Mouse (Mus musculus) left cerebral cortex, postnatal 14 days (tissue): ENCODE data around the gene Pemt. TPM values are rescaled to one million over a fixed set of nuclear protein-coding genes. Genes with fewer than 3 reads are reported as not detected.

Experiments
- DNase-seq, 2 experiments: peaks; one replicate each; pipeline ENCODE4 v3.0.0; 2021 to 2022; ENCODE audit warnings: low spot score in 2 of 2, mixed read lengths in 1 of 2
- intact Hi-C: fragments of 180-260 bp; cut with DNase I; formaldehyde crosslinking; loops from one replicate; pipeline ENCODE4 v1.15.1; 2025
- total RNA-seq, 2 experiments: library from RNA; stranded (reverse); gene quantifications; 2 replicates each; pipeline ENCODE4 v1.2.3; 2021

Pemt gene
- total RNA-seq, 2 experiments from 2014 or later = 4.9 to 6.1 TPM

GRCm38 (mm10) chr11:60011516-60011915 is 34.8 kb downstream of the Pemt start:
- intact Hi-C loops = no loop called here
- DNase-seq = peak in 1 of 2 experiments; percentile 23

- no peak for DNase-seq
- intact Hi-C loops = no loop called here
These were observed 36.8 kb downstream of the Pemt start for GRCm38 (mm10) chr11:60009451-60009850.

DNA sequence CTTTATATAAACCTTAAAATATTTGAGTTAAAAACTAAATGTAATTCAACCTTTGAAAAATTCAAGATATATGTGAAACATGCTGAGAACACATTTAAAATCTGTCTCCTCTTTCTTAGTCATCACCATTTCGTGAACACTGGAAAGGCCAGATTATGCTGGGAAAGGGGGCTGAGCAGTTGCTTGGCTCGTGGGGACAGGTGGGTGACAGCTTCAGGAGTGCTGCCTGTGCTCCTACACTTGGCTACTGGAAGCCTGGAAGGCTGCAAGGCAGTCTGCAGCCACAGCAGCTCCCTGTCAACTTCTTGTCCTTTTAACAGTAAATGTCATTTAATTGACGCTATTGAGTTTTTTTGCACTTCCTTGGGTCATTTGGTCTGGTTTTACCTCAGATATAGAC is 40.4 kb downstream of the Pemt start:
- DNase-seq = no peak

GRCm38 (mm10) chr11:60004716-60005115 is 41.6 kb downstream of the Pemt start:
- no peak for DNase-seq
- intact Hi-C loops = no loop called here

More for the DNA sequence above, 40.4 kb downstream of the Pemt start:
- intact Hi-C loops = no loop called here

DNA sequence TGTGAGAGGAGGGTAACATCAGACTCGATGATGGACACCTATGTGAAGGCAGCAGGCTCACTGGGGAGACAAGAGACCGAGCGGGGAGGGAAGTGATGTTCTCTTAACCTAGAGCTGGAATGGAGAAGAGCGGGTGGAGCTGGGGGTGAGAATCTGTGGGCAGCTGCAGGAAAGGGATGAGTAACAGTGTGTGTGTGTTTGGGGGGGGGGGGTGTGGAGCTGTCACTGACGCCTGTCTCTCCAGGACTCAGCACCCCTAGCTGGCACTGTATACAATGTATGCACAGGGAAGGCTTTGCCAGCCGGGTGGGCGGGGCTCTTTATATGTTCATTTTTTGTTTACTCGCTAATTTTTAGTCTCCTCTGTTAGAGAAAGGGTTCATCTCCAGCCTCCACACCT is 42.5 kb downstream of the Pemt start:
- intact Hi-C loops = no loop called here
- peak; percentile 17 to 39 for DNase-seq

- intact Hi-C loops = no loop called here
These were observed 44.9 kb downstream of the Pemt start for GRCm38 (mm10) chr11:60001231-60001980.

GRCm38 (mm10) chr11:59994318-59994717 is 52.0 kb downstream of the Pemt start:
- no peak for DNase-seq
- intact Hi-C loops = no loop called here

More at GRCm38 (mm10) chr11:60001231-60001980, 44.9 kb downstream of the Pemt start:
- DNase-seq = no peak

DNA sequence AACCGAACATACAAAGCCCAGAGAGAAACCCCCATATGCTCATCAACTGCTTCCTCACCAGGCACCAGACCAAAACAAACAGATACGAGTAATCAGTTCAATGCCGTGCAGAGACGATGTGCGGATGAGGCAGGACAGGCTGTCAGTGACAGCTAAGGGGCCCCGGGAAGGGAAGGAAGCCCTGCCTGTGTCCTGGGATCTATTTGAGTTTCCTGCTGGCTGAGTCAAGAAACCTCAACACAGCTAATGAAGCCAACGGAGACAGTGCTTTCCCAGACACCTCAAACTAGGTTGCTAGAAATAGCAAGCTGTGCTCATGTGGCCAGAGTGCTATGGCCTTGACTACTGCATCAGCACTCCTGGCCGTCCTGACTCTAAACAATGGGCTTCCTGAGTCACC is 54.9 kb downstream of the Pemt start:
- DNase-seq = no peak
- intact Hi-C loops = no loop called here

DNA sequence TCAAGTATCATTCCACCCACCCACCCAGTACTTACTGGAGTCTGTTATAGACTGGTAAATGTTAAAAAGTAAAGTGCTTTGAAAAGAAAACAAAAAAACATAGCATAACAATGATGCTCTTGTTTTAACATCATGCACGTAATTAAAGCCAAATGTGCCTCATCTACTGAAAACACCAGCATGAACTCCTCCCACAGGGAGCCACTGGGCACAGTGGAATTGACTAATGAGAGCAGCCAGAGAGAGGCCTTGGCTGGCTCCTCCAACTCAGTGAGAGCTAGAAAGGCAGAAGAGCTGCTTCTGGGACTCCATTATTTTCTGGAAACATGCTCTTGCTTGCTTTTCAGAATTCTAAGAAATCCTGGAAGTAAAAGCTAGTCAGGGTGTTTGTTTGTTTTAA is 56.9 kb downstream of the Pemt start:
- DNase-seq = no peak
- intact Hi-C loops = no loop called here

- DNase-seq = no peak
- intact Hi-C loops = no loop called here
These were observed 68.5 kb downstream of the Pemt start for GRCm38 (mm10) chr11:59977831-59978230.

DNA sequence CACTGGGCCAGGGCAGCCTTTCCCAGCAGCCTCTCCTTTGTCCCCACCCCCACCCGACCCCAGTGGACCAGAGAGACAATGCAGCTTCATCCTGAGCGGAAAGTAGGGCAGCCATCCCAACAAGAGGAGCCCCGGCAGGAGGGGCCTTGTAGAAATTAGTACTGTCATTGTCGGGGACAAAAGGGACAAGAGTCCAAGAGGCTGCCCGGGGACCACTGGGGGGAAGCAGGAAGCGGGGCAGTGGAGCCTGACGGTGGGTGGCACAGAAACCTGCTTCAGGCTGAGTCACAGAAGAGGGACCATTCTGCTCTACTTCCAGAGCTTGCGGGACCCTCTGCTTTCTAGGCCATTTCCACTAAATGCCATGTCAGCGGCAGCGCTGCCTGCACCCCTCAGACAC is 71.0 kb downstream of the Pemt start:
- intact Hi-C loops = no loop called here
- DNase-seq = no peak

GRCm38 (mm10) chr11:59973389-59973788 is 72.9 kb downstream of the Pemt start:
- intact Hi-C loops = no loop called here
- no peak for DNase-seq

- intact Hi-C loops = no loop called here
- DNase-seq = no peak
These were observed 74.6 kb downstream of the Pemt start for GRCm38 (mm10) chr11:59971691-59972090.

- no peak for DNase-seq
- intact Hi-C loops = no loop called here
These were observed 75.5 kb downstream of the Pemt start for GRCm38 (mm10) chr11:59970780-59971179.

- intact Hi-C loops = loop anchor here (5.0 to 10.0 kb wide), 2 partner anchors 110 to 447 kb away; partner anchors contain the start of genes Atpaf2 and Gid4
- DNase-seq = no peak
These were observed 78.5 kb downstream of the Pemt start for GRCm38 (mm10) chr11:59967765-59968164.

- intact Hi-C loops = loop anchor here (5.0 to 10.0 kb wide), 2 partner anchors 111 to 449 kb away; partner anchors contain the start of genes Atpaf2 and Gid4
- no peak for DNase-seq
These were observed 80.2 kb downstream of the Pemt start for GRCm38 (mm10) chr11:59966102-59966483.

- DNase-seq = peak; percentile 63 to 78
- intact Hi-C loops = loop anchor here (1.0 to 10.0 kb wide), 4 partner anchors 62 to 449 kb away; partner anchors contain the start of genes Atpaf2 and Gid4
These were observed 80.8 kb downstream of the Pemt start for GRCm38 (mm10) chr11:59965227-59966101.

- intact Hi-C loops = loop anchor here (1.0 to 10.0 kb wide), 4 partner anchors 62 to 450 kb away; partner anchors contain the start of genes Atpaf2 and Gid4
- peak; percentile 43 to 60 for DNase-seq
These were observed 81.5 kb downstream of the Pemt start, which contains the start of gene Rasd1 for GRCm38 (mm10) chr11:59964818-59965217. Gene Rasd1, minus strand, starts transcription at chr11:59964944.

- intact Hi-C loops = loop anchor here (2.0 to 10.0 kb wide), 2 partner anchors 83 to 451 kb away; partner anchors contain the start of genes Atpaf2 and Gid4
- DNase-seq = no peak
These were observed 82.0 kb downstream of the Pemt start for GRCm38 (mm10) chr11:59964163-59964758.
